Mouse (Mus musculus): ENCODE results near the gene Acr.

The Acr gene

GRCm38 (mm10) chr15:89568114-89568513 lies at the start of gene Acr:
TSS of gene Acr (plus strand) at chr15:89568326.
- DNase-seq, result no peak

GRCm38 (mm10) chr15:89521951-89522350 lies 46.2 kb upstream of the Acr start:
- peak; percentile 82 for DNase-seq

GRCm38 (mm10) chr15:89522566-89523282 lies 45.4 kb upstream of the Acr start:
- peak; percentile 76 for DNase-seq

DNA sequence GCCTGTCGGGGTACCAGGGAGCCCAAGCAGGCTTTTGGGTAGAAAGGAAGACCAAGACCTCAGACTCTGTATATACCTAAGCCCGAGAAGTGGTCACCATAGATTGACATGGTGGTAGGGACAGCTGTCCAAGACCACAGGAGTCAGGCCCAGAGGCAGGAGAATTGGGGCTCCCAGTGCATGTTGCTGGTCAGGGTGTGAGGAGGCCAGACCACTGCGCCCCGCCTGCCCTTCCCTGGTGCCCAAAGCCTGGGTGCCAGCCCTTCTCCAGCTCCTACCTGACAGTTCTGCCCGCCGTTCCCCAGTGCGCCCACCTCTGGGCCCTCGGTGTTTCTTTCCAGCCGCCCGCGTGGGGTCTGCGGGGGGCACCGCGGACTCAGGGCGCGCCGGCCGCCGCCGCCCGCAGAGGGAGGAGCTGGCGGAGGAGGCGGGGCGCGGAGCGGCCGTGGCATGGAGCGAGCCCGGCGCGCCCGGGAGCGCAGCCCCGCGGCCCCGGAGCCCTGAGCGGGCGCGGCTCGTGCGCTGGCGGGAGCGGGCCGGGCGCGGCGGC lies 44.8 kb upstream of the Acr start:
- peak; percentile 81 for DNase-seq

- no peak for DNase-seq
These were observed 44.0 kb upstream of the Acr start for GRCm38 (mm10) chr15:89524001-89524571.

GRCm38 (mm10) chr15:89524611-89525415 lies 43.3 kb upstream of the Acr start:
- peak; percentile 84 for DNase-seq

DNA sequence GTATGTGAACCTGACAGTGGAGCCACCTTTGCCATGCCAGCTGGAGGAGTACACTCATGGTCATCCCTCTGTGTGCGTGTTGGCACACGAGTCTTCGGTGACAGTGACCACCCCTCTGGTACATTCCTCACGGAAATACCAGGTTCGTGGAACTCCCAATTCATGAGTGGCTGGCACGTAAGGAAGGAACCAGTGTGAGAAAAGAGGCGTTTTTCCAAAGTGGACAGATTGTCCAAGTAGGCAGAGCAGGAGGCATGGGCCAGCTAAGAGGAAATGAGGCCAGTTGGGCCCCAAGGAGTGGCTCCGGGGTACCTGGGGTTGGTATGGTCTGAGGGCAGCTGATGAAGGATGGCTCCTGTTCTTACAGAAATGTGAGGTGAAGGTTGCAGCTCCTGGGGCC lies 42.7 kb upstream of the Acr start:
- peak; percentile 92 for DNase-seq

GRCm38 (mm10) chr15:89525896-89526295 lies 42.2 kb upstream of the Acr start:
- DNase-seq, result peak; percentile 70

GRCm38 (mm10) chr15:89526776-89527325 lies 41.3 kb upstream of the Acr start:
- DNase-seq, result peak; percentile 65

DNA sequence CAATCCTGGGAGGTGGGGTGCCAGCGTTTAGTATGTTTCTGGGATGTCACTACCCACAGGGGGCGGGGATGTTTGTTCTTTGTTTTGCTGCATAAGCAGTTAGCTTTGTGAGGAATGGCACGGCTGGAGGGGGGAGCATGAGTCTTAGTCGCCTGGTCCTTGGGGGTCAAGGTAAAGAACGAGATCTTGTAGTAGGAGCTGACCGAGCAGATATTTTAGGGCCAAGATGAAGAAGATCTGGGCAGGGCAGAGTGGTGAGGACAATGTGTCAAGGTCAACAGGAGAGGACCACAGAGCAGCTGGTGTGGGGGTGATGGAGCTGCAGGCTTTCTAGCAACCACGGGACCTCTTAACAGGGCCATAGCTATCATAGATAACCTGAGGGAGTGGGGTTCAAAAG lies 40.7 kb upstream of the Acr start:
- peak; percentile 59 for DNase-seq

DNA sequence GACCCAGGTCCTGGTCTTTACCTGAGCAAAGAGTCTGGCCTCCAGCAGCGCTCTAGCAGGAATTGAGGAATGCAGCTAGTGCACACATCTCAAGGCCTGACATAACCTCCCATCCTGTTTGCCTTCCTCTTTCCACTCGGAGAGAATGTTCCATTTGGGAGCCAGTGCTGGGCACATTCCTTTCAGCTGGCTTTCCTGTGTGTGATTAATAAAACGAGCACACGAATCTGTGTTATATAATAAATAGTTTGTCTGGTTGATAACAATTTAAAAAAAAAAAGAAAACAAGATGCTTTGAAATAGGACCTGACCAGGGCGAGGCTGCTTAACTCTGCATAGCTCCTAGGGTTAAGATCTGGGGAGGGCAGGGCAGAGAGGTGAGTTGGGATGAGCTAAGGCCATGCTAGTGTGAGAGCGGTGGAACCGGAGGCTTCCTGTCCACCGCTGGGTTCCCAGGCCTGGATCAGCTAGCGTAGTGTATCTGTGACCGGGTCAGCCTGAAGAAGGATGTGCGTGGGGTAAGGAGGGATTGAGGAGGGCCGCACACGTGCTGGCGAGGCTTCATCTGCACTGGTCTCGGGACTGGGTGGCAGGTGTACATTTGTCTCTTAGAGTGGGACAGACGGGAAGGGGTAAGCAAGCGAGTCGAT lies 39.8 kb upstream of the Acr start:
- DNase-seq, result peak; percentile 40

DNA sequence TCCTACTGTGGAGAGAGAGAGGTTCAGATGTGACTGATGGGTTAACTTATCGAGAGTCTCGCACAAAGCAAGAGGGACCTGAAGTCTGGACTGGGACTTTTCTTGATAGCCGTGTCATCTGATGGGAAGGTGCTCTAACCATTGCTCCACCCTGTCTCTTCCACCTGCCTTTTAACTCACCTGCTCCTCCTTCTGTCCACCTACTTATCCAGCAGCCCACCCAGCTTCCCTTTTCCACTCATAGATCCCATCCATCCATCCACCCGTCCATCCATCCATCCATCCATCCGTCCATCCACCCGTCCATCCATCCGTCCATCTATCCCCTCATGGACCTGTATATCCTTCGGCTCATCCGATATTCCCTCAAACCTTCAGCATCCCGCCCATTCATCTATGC lies 39.2 kb upstream of the Acr start:
- no peak for DNase-seq

- DNase-seq, result peak; percentile 79
These were observed 37.8 kb upstream of the Acr start for GRCm38 (mm10) chr15:89530336-89530735.

GRCm38 (mm10) chr15:89531399-89531798 lies 36.7 kb upstream of the Acr start:
- DNase-seq, result no peak

DNA sequence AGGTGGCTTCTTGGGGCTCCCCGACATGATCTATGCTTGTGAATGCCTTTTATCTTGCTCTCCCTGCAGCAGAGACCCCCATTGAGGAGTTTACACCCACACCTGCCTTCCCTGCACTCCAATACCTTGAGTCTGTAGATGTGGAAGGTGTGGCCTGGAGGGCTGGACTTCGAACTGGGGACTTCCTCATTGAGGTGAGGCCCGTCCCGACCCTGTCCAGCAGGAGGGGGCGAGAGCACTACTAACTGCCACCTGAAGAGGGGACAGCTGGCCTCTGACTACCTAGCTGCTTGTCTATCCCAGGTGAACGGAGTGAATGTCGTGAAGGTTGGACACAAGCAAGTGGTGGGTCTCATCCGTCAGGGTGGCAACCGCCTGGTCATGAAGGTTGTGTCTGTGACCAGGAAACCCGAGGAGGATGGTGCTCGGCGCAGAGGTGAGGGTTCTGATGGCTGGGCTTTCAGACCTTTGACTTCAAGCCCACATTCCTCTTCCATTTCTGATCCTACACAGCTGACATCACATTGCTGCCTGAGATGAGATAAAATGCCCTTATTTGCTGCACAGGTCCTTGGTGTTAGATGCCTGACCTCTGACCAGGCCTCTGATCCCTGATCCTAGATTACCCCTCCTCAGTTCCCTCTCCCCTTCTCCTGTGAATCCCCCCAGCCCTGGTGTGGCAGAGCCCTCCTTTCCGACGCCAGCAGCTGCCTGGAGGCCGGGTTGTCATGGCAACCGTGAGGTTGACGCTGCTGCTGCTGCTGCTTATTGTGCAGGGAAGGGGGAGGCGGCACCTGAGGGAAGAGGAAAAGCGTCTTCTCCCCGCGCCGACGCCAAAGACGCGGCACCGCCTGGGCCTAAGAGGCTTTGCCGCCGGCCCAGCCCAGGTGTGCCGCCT lies 35.9 kb upstream of the Acr start:
- DNase-seq, result peak; percentile 53

- peak; percentile 70 for DNase-seq
These were observed 34.9 kb upstream of the Acr start for GRCm38 (mm10) chr15:89532924-89533842.

- no peak for DNase-seq
These were observed 34.3 kb upstream of the Acr start for GRCm38 (mm10) chr15:89533843-89534207.

GRCm38 (mm10) chr15:89544171-89544570 lies 24.0 kb upstream of the Acr start:
- peak; percentile 83 for DNase-seq

- DNase-seq, result peak; percentile 63
These were observed 20.8 kb upstream of the Acr start for GRCm38 (mm10) chr15:89547321-89547720.

- peak; percentile 68 for DNase-seq
These were observed 20.1 kb upstream of the Acr start for GRCm38 (mm10) chr15:89547824-89548601.

Data from cerebellum, adult 9-11 months (tissue).